Mouse (Mus musculus): ENCODE results near the gene Mier2. TPM values are rescaled to one million over a fixed set of nuclear protein-coding genes. Genes with fewer than 3 reads are reported as not detected.

The Mier2 gene
- polyA plus RNA-seq, 2 experiments: 56.5 to 162 TPM

GRCm38 (mm10) chr10:79557496-79557895 is 2.5 kb upstream of the Mier2 start:
- Histone ChIP-seq H3K27ac (replicated peaks; ENCODE audit: low read depth, low read length) (no peak overlapping the region), H3K9me3 (ENCODE audit: control insufficient read depth, low read length) (no peaks in the 10 kb centered on the region), H3K4me3 (replicated peaks; ENCODE audit: low read length) (no peak overlapping the region), H3K36me3 (ENCODE audit: control insufficient read depth, insufficient read depth, low read length) (no peaks in the 10 kb centered on the region), H3K4me2 (replicated peaks; ENCODE audit: low read depth, low read length, severe bottlenecking) (no peak overlapping the region), H3K4me1 (ENCODE audit: control insufficient read depth, insufficient read depth, low read length) (peaks cover 11% of the 10 kb centered on the region), H3K9ac (ENCODE audit: low read depth, low read length, severe bottlenecking) (no peak overlapping the region), H3K27me3 (ENCODE audit: control insufficient read depth, insufficient read depth, low read length) (no peaks in the 10 kb centered on the region)
- no peak for TF ChIP-seq POLR2A (IDR thresholded peaks at IDR 0.05; ENCODE audit: borderline replicate concordance, extremely low read depth, insufficient read depth, insufficient read length)
- DNase-seq (ENCODE audit: low spot score) (no peak), ATAC-seq (ENCODE audit: low FRiP score, low read depth) (no peak)
- 95% methylated on average over 5 of the region's 5 CpGs for WGBS

- no peak for DNase-seq (ENCODE audit: low spot score)
- Histone ChIP-seq H3K27ac (replicated peaks; ENCODE audit: low read depth, low read length) (no peak overlapping the region), H3K36me3 (ENCODE audit: control insufficient read depth, insufficient read depth, low read length) (no peaks in the 10 kb centered on the region), H3K4me3 (replicated peaks; ENCODE audit: low read length) (no peak overlapping the region), H3K9me3 (ENCODE audit: control insufficient read depth, low read length) (no peaks in the 10 kb centered on the region), H3K27me3 (ENCODE audit: control insufficient read depth, insufficient read depth, low read length) (no peaks in the 10 kb centered on the region), H3K4me1 (ENCODE audit: control insufficient read depth, insufficient read depth, low read length) (peaks cover 11% of the 10 kb centered on the region), H3K9ac (ENCODE audit: low read depth, low read length, severe bottlenecking) (no peak overlapping the region), H3K4me2 (replicated peaks; ENCODE audit: low read depth, low read length, severe bottlenecking) (no peak overlapping the region)
- no peak for ATAC-seq (ENCODE audit: low FRiP score, low read depth)
- WGBS: 85% methylated on average over 5 of the region's 5 CpGs
- TF ChIP-seq POLR2A (IDR thresholded peaks at IDR 0.05; ENCODE audit: borderline replicate concordance, extremely low read depth, insufficient read depth, insufficient read length): no peak
Observed at GRCm38 (mm10) chr10:79556951-79557350, 2.0 kb upstream of the Mier2 start.

GRCm38 (mm10) chr10:79555238-79555724 is 282 bp upstream of the Mier2 start:
- Histone ChIP-seq H3K9me3 (ENCODE audit: control insufficient read depth, low read length) (no peaks in the 10 kb centered on the region), H3K4me1 (ENCODE audit: control insufficient read depth, insufficient read depth, low read length) (peaks cover 11% of the 10 kb centered on the region), H3K9ac (ENCODE audit: low read depth, low read length, severe bottlenecking) (peak overlapping the region; percentile 96), H3K36me3 (ENCODE audit: control insufficient read depth, insufficient read depth, low read length) (peaks cover 4% of the 10 kb centered on the region; the same call in 1 of the 2 replicates), H3K27ac (replicated peaks; ENCODE audit: low read depth, low read length) (no peak overlapping the region), H3K4me3 (replicated peaks; ENCODE audit: low read length) (peak overlapping the region; percentile 94), H3K27me3 (ENCODE audit: control insufficient read depth, insufficient read depth, low read length) (no peaks in the 10 kb centered on the region), H3K4me2 (replicated peaks; ENCODE audit: low read depth, low read length, severe bottlenecking) (peak overlapping the region; percentile 90)
- ATAC-seq (ENCODE audit: low FRiP score, low read depth): no peak; the same call in 1 of the 2 replicates
- TF ChIP-seq POLR2A (IDR thresholded peaks at IDR 0.05; ENCODE audit: borderline replicate concordance, extremely low read depth, insufficient read depth, insufficient read length): no peak
- DNase-seq (ENCODE audit: low spot score): no peak
- WGBS: 27% methylated on average over 7 of the region's 7 CpGs

GRCm38 (mm10) chr10:79553691-79554090 is 1.3 kb downstream of the Mier2 start:
- Histone ChIP-seq H3K27me3 (ENCODE audit: control insufficient read depth, insufficient read depth, low read length) (no peaks in the 10 kb centered on the region), H3K4me1 (ENCODE audit: control insufficient read depth, insufficient read depth, low read length) (peaks cover 11% of the 10 kb centered on the region), H3K9ac (ENCODE audit: low read depth, low read length, severe bottlenecking) (peak overlapping the region; percentile 96), H3K4me3 (replicated peaks; ENCODE audit: low read length) (peak overlapping the region; percentile 94), H3K27ac (replicated peaks; ENCODE audit: low read depth, low read length) (no peak overlapping the region), H3K4me2 (replicated peaks; ENCODE audit: low read depth, low read length, severe bottlenecking) (peak overlapping the region; percentile 90), H3K9me3 (ENCODE audit: control insufficient read depth, low read length) (no peaks in the 10 kb centered on the region), H3K36me3 (ENCODE audit: control insufficient read depth, insufficient read depth, low read length) (peaks cover 20% of the 10 kb centered on the region)
- ATAC-seq (ENCODE audit: low FRiP score, low read depth) (no peak), DNase-seq (ENCODE audit: low spot score) (no peak)
- 37% methylated on average over 10 of the region's 10 CpGs for WGBS
- TF ChIP-seq POLR2A (IDR thresholded peaks at IDR 0.05; ENCODE audit: borderline replicate concordance, extremely low read depth, insufficient read depth, insufficient read length): no peak

GRCm38 (mm10) chr10:79553176-79553575 is 1.8 kb downstream of the Mier2 start:
- Histone ChIP-seq H3K4me1 (ENCODE audit: control insufficient read depth, insufficient read depth, low read length) (peaks cover 11% of the 10 kb centered on the region), H3K9me3 (ENCODE audit: control insufficient read depth, low read length) (no peaks in the 10 kb centered on the region), H3K4me3 (replicated peaks; ENCODE audit: low read length) (peak overlapping the region; percentile 94), H3K4me2 (replicated peaks; ENCODE audit: low read depth, low read length, severe bottlenecking) (peak overlapping the region; percentile 90), H3K27me3 (ENCODE audit: control insufficient read depth, insufficient read depth, low read length) (no peaks in the 10 kb centered on the region), H3K9ac (ENCODE audit: low read depth, low read length, severe bottlenecking) (peak overlapping the region; percentile 96; the same call in 1 of the 2 replicates), H3K36me3 (ENCODE audit: control insufficient read depth, insufficient read depth, low read length) (peaks cover 25% of the 10 kb centered on the region), H3K27ac (replicated peaks; ENCODE audit: low read depth, low read length) (no peak overlapping the region)
- no peak for TF ChIP-seq POLR2A (IDR thresholded peaks at IDR 0.05; ENCODE audit: borderline replicate concordance, extremely low read depth, insufficient read depth, insufficient read length)
- no peak for ATAC-seq (ENCODE audit: low FRiP score, low read depth)
- DNase-seq (ENCODE audit: low spot score): no peak
- 83% methylated on average over 6 of the region's 6 CpGs for WGBS
